Mouse (Mus musculus) embryo, embryonic 9.5 days (tissue): ENCODE data around the gene Tfe3.
A peak's percentile ranks its signal among the peaks of the same experiment; 100 is the strongest.
"Not testable (repeated sequence)": the region's sequence is repeated elsewhere in the genome, so short reads cannot be mapped to it uniquely, and the experiment has no call there.

Experiments used
- DNase-seq: peaks from one replicate; pipeline ENCODE4 v3.0.0-alpha.2; 2017; ENCODE audit errors: extremely low spot score

Gene Tfe3

DNA sequence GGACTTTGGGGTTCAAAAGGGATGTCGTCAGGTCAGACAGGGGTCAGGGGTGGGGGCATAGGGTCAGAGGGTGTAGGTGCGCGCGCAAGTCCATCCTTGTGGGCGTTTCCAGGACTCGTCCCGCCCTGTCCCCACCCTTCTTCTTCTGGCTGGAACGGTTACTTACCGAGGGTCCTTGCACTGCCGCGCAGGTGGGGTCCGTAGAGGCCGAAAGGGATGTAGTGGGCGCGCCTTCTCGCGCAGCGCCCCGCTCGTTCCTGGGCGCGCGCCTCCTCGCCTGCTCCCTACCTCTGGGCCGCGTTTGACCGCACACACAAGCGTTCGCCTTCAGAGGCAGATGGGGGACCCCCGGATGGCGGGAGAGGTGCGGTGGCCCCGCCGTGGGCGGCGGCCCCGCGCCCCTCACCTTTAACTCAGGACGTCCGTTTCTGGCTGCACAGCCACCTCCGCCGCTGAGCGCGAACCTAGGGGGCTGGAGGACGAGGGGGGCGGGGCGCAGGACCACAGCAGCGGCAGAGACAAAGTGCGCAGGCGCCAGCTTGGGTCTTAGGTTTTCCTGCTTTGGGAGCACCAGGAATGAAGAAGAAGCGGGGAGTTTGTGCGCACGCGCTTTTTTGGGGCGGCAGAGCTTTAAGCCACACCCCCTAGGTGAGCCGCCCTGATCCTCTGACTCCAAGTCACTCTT lies 11.8 kb upstream of the Tfe3 start, which contains the start of gene Ccdc120:
TSS of gene Ccdc120 (minus strand) at position 474 of the 685 bp plus-strand sequence.
- DNase-seq = peak; percentile 77

GRCm38 (mm10) chrX:7753627-7754026 lies 8.7 kb upstream of the Tfe3 start:
- not testable (repeated sequence) for DNase-seq

- DNase-seq = no peak
Observed at GRCm38 (mm10) chrX:7762921-7763197, 499 bp downstream of the Tfe3 start.

GRCm38 (mm10) chrX:7763631-7764393 lies 1.5 kb downstream of the Tfe3 start:
- peak; percentile 37 for DNase-seq

- no peak for DNase-seq
Observed at GRCm38 (mm10) chrX:7764657-7765280, 2.4 kb downstream of the Tfe3 start.

GRCm38 (mm10) chrX:7765281-7765670 lies 2.9 kb downstream of the Tfe3 start:
- DNase-seq = no peak

DNA sequence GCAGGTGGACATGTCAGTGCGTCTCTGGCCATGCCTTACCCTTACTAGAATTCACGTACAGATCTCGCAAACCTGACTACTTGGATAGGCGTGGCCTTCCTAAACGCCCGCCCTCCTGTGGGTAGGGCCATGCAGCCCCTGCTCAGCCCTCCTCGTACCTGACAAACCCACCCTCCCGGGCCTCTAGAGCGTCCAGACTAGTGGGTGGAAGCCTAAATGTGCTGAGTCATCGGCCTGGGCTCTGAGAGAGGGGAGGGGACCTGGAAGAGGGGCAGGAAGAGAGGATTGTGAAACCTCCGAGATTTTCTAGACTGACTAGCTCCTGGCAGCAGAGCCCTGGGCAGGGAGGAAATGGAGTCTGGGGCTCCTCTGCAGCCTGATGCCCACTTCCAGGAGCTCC lies 3.4 kb downstream of the Tfe3 start:
- DNase-seq = peak; percentile 32

GRCm38 (mm10) chrX:7769302-7770017 lies 7.1 kb downstream of the Tfe3 start:
- no peak for DNase-seq

DNA sequence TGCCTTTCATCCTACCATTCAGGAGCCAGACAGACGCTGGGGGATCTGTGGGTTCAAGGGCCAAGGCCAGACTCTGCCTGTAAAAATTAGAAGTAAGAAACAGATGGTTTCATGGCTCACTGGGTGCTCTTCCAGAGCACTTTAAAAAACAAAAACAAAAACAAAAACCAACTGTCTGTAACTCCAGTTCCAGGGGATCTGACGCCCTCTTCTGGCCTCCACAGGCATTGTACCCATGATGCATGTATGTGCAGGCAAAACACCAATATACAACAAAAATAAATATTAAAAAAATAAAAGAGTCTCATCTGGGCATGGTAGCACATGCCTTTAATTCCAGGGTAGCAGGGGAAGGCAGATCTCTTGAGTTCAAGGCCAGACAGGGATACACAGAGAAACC lies 10.4 kb downstream of the Tfe3 start:
- no peak for DNase-seq

- no peak for DNase-seq
Observed at GRCm38 (mm10) chrX:7775501-7776205, 13.3 kb downstream of the Tfe3 start.

GRCm38 (mm10) chrX:7776329-7777082 lies 14.1 kb downstream of the Tfe3 start:
- DNase-seq = peak; percentile 34

GRCm38 (mm10) chrX:7778450-7779244 lies 16.3 kb downstream of the Tfe3 start:
- DNase-seq = no peak

DNA sequence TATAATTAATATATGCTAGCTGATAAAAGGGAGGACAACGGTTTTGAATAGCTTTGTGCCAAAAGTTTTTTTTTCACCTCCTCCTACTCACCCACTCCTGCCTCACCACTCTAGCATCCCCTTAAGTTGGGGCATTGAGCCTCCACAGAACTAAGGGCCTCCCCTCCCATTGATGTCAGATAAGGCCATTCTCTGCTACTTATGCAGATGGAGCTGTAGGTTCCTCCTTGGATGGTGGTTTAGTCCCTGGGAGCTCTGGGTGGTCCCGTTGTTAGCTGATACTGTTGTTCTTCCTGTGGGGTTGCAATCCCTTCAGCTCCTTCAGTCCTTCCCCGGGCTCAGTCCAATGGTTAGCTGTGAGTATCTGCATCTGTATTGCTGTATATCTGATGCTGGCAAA lies 16.9 kb downstream of the Tfe3 start:
- DNase-seq = no peak

GRCm38 (mm10) chrX:7782603-7783092 lies 20.3 kb downstream of the Tfe3 start:
- no peak for DNase-seq

GRCm38 (mm10) chrX:7789542-7790136 lies 27.3 kb downstream of the Tfe3 start, which contains the start of gene Gripap1:
Gripap1 (plus strand) TSS chrX:7789765.
- peak; percentile 79 for DNase-seq

- no peak for DNase-seq
Observed at GRCm38 (mm10) chrX:7790309-7790708, 27.9 kb downstream of the Tfe3 start.

- no peak for DNase-seq
Observed at GRCm38 (mm10) chrX:7793361-7793760, 31.0 kb downstream of the Tfe3 start.

- DNase-seq = peak; percentile 20
Observed at GRCm38 (mm10) chrX:7795016-7795415, 32.7 kb downstream of the Tfe3 start.

- no peak for DNase-seq
Observed at GRCm38 (mm10) chrX:7797327-7797726, 35.0 kb downstream of the Tfe3 start.
